Mouse (Mus musculus) intestine, postnatal 0 days (tissue): ENCODE data around the gene Cyp4a31. TPM values are rescaled to one million over a fixed set of nuclear protein-coding genes. Genes with fewer than 3 reads are reported as not detected.
"Not testable (repeated sequence)": the region's sequence is repeated elsewhere in the genome, so short reads cannot be mapped to it uniquely, and the experiment has no call there.

Source experiments
- ATAC-seq: fragments of 200-750 bp; cut with Nextera tagmentation; 2 replicates; pipeline ENCODE4 v1.8.0; 2017; ENCODE audit warnings: mild to moderate bottlenecking, moderate TSS enrichment, moderate library complexity
- H3K27ac ChIP-seq: fragments of 300-500 bp; sonication (generic); 2 replicates; pipeline ENCODE4 v1.5.1; 2014; ENCODE audit warnings: mild to moderate bottlenecking, low read depth, low read length, moderate library complexity
- H3K27me3 ChIP-seq: fragments of 300-500 bp; sonication (generic); replicated peaks from 2 replicates; pipeline ENCODE4 v1.6.1; 2014; ENCODE audit warnings: low read length, mixed read lengths; ENCODE audit not compliant: control insufficient read depth, insufficient read depth
- H3K36me3 ChIP-seq: fragments of 300-500 bp; sonication (generic); 2 replicates; pipeline ENCODE4 v1.6.1; 2014; ENCODE audit warnings: mild to moderate bottlenecking, moderate library complexity; ENCODE audit not compliant: control insufficient read depth, insufficient read depth
- H3K4me1 ChIP-seq: fragments of 300-500 bp; sonication (generic); replicated peaks from 2 replicates; pipeline ENCODE4 v1.6.1; 2014; ENCODE audit warnings: antibody characterized with exemption, low read length, mixed read lengths; ENCODE audit not compliant: control insufficient read depth, insufficient read depth
- H3K4me2 ChIP-seq: fragments of 300-500 bp; sonication (generic); replicated peaks from 2 replicates; pipeline ENCODE4 v1.6.1; 2014; ENCODE audit warnings: low read depth, mild to moderate bottlenecking, moderate library complexity
- H3K4me3 ChIP-seq: fragments of 300-500 bp; sonication (generic); 2 replicates; pipeline ENCODE4 v1.5.1; 2014; ENCODE audit warnings: low read depth, low read length
- H3K9ac ChIP-seq: fragments of 300-500 bp; sonication (generic); 2 replicates; pipeline ENCODE4 v1.6.1; 2014; ENCODE audit warnings: mild to moderate bottlenecking, low read depth, low read length
- H3K9me3 ChIP-seq: fragments of 300-500 bp; sonication (generic); 2 replicates; pipeline ENCODE4 v1.6.1; 2016; ENCODE audit warnings: mixed run types; ENCODE audit not compliant: control insufficient read depth
- CTCF ChIP-seq: sonication (generic); IDR thresholded peaks from 2 replicates; pipeline ENCODE4 v1.5.1; 2016; ENCODE audit warnings: low read depth, mild to moderate bottlenecking, control low read depth, antibody characterized with exemption, moderate library complexity
- WGBS: fragments of 180-500 bp; shearing (Covaris S2); extraction: QIAGEN DNeasy Blood & Tissue Kit; methylation state at CpG from one replicate; pipeline ENCODE4 v1.1.7; 2014; 5-methylcytosine and 5-hydroxymethylcytosine counted together
- polyA plus RNA-seq: library from polyadenylated mRNA; unstranded; fragments of >200 nt; fragmentation: Nextera tagmentation; extraction: Ambion mirVana; gene quantifications from 2 replicates; pipeline ENCODE4 v1.2.1, GENCODE M21; 2015

Cyp4a31 gene
- polyA plus RNA-seq, 1 experiment from 2014 or later = not detected

- H3K4me3 ChIP-seq = no peak overlapping the region
- no peaks in the 10 kb centered on the region for H3K36me3 ChIP-seq
- H3K4me2 ChIP-seq = no peak overlapping the region
- no peak for TF ChIP-seq CTCF
- H3K27me3 ChIP-seq = no peaks in the 10 kb centered on the region
- H3K4me1 ChIP-seq = no peaks in the 10 kb centered on the region
- no peak for ATAC-seq
- no peaks in the 10 kb centered on the region for H3K9me3 ChIP-seq
- H3K27ac ChIP-seq = no peak overlapping the region
- no peak overlapping the region for H3K9ac ChIP-seq
- 80% methylated on average over 3 of the region's 3 CpGs for WGBS
Measured at GRCm38 (mm10) chr4:115575255-115575654, 11.8 kb downstream of the Cyp4a31 start.

- Histone ChIP-seq H3K27me3 (no peaks in the 10 kb centered on the region), H3K4me1 (no peaks in the 10 kb centered on the region), H3K36me3 (no peaks in the 10 kb centered on the region), H3K27ac (no peak overlapping the region), H3K4me3 (no peak overlapping the region), H3K4me2 (no peak overlapping the region), H3K9ac (no peak overlapping the region), H3K9me3 (no peaks in the 10 kb centered on the region)
- ATAC-seq = no peak
- no peak for TF ChIP-seq CTCF
- WGBS = 93% methylated on average over 2 of the region's 2 CpGs
Measured at GRCm38 (mm10) chr4:115575776-115576175, 12.3 kb downstream of the Cyp4a31 start.

- no peak for ATAC-seq
- H3K4me2 ChIP-seq = no peak overlapping the region
- H3K9me3 ChIP-seq = no peaks in the 10 kb centered on the region
- no peaks in the 10 kb centered on the region for H3K36me3 ChIP-seq
- no peaks in the 10 kb centered on the region for H3K4me1 ChIP-seq
- no peak overlapping the region for H3K27ac ChIP-seq
- no peak overlapping the region for H3K9ac ChIP-seq
- H3K27me3 ChIP-seq = no peaks in the 10 kb centered on the region
- H3K4me3 ChIP-seq = no peak overlapping the region
- no peak for TF ChIP-seq CTCF
Measured at GRCm38 (mm10) chr4:115583036-115583435, 19.6 kb downstream of the Cyp4a31 start.

GRCm38 (mm10) chr4:115596357-115596756, 32.9 kb downstream of the Cyp4a31 start:
- H3K4me1 ChIP-seq = no peaks in the 10 kb centered on the region
- H3K27ac ChIP-seq = no peak overlapping the region
- no peak for TF ChIP-seq CTCF
- H3K4me2 ChIP-seq = no peak overlapping the region
- H3K27me3 ChIP-seq = no peaks in the 10 kb centered on the region
- ATAC-seq = no peak
- H3K36me3 ChIP-seq = no peaks in the 10 kb centered on the region
- 92% methylated on average over 1 of the region's 1 CpGs for WGBS
- no peak overlapping the region for H3K4me3 ChIP-seq
- no peak overlapping the region for H3K9ac ChIP-seq
- H3K9me3 ChIP-seq = no peaks in the 10 kb centered on the region

GRCm38 (mm10) chr4:115596824-115597336, 33.4 kb downstream of the Cyp4a31 start:
- TF ChIP-seq CTCF = no peak
- Histone ChIP-seq H3K27ac (no peak overlapping the region), H3K9ac (no peak overlapping the region), H3K4me3 (no peak overlapping the region), H3K4me2 (no peak overlapping the region), H3K27me3 (no peaks in the 10 kb centered on the region), H3K9me3 (no peaks in the 10 kb centered on the region), H3K4me1 (no peaks in the 10 kb centered on the region), H3K36me3 (no peaks in the 10 kb centered on the region)
- 50% methylated on average over 2 of the region's 2 CpGs for WGBS
- no peak for ATAC-seq

- not testable (repeated sequence) for H3K27ac ChIP-seq, H3K4me3 ChIP-seq, H3K36me3 ChIP-seq, H3K27me3 ChIP-seq, H3K9me3 ChIP-seq, H3K4me2 ChIP-seq, H3K9ac ChIP-seq, ATAC-seq, H3K4me1 ChIP-seq
- 85% methylated on average over 8 of the region's 8 CpGs for WGBS
Measured at GRCm38 (mm10) chr4:115600611-115601010, 37.2 kb downstream of the Cyp4a31 start, which contains the start of gene Cyp4a32. Cyp4a32 (plus strand) TSS chr4:115600969.

GRCm38 (mm10) chr4:115614005-115614404, 50.6 kb downstream of the Cyp4a31 start:
- no peak for TF ChIP-seq CTCF
- Histone ChIP-seq H3K4me1 (no peaks in the 10 kb centered on the region), H3K27me3 (no peaks in the 10 kb centered on the region), H3K9ac (no peak overlapping the region), H3K36me3 (no peaks in the 10 kb centered on the region), H3K4me3 (no peak overlapping the region), H3K9me3 (no peaks in the 10 kb centered on the region), H3K4me2 (no peak overlapping the region), H3K27ac (no peak overlapping the region)
- ATAC-seq = no peak

- H3K4me1 ChIP-seq, ATAC-seq, H3K4me3 ChIP-seq, H3K36me3 ChIP-seq, H3K4me2 ChIP-seq, H3K27me3 ChIP-seq, H3K9me3 ChIP-seq, H3K9ac ChIP-seq, H3K27ac ChIP-seq: not testable (repeated sequence)
- 100% methylated on average over 2 of the region's 3 CpGs for WGBS
Measured at GRCm38 (mm10) chr4:115625560-115625959, 62.1 kb downstream of the Cyp4a31 start.
